Mouse (Mus musculus) embryonic facial prominence, embryonic 14.5 days (tissue): Measurements from ENCODE around the gene Socs1. TPM values are rescaled to one million over a fixed set of nuclear protein-coding genes. Genes with fewer than 3 reads are reported as not detected.

Experiments used
- ATAC-seq: fragments of 200-750 bp; cut with Nextera tagmentation; 2 replicates; pipeline ENCODE4 v1.8.0; 2017; ENCODE audit warnings: low read depth, moderate number of reproducible peaks, moderate TSS enrichment
- DNase-seq: peaks from one replicate; pipeline ENCODE4 v3.0.0-alpha.2; 2015; ENCODE audit warnings: low spot score
- H3K27ac ChIP-seq: fragments of 300-500 bp; sonication (generic); replicated peaks from 2 replicates; pipeline ENCODE4 v1.5.1; 2014; ENCODE audit warnings: low read depth, mild to moderate bottlenecking, low read length, moderate library complexity
- H3K27me3 ChIP-seq: fragments of 300-500 bp; sonication (generic); replicated peaks from 2 replicates; pipeline ENCODE4 v1.6.1; 2014; ENCODE audit warnings: low read length; ENCODE audit not compliant: control insufficient read depth, insufficient read depth
- H3K36me3 ChIP-seq: fragments of 300-500 bp; sonication (generic); 2 replicates; pipeline ENCODE4 v1.6.1; 2014; ENCODE audit warnings: low read length, mixed read lengths; ENCODE audit not compliant: control insufficient read depth, insufficient read depth
- H3K4me1 ChIP-seq: fragments of 300-500 bp; sonication (generic); 2 replicates; pipeline ENCODE4 v1.6.1; 2014; ENCODE audit warnings: antibody characterized with exemption, low read length; ENCODE audit not compliant: control insufficient read depth, insufficient read depth
- H3K4me2 ChIP-seq: fragments of 300-500 bp; sonication (generic); 2 replicates; pipeline ENCODE4 v1.6.1; 2014; ENCODE audit warnings: low read depth, mild to moderate bottlenecking, low read length, moderate library complexity, mixed read lengths
- H3K4me3 ChIP-seq: fragments of 300-500 bp; sonication (generic); 2 replicates; pipeline ENCODE4 v1.5.1; 2014; ENCODE audit warnings: low read depth, mild to moderate bottlenecking, low read length
- H3K9ac ChIP-seq: fragments of 300-500 bp; sonication (generic); 2 replicates; pipeline ENCODE4 v1.6.1; 2014; ENCODE audit warnings: low read depth, mild to moderate bottlenecking, low read length, moderate library complexity, mixed read lengths
- H3K9me3 ChIP-seq: fragments of 300-500 bp; sonication (generic); 2 replicates; pipeline ENCODE4 v1.6.1; 2016; ENCODE audit warnings: low read length; ENCODE audit not compliant: control insufficient read depth
- WGBS: fragments of 180-500 bp; shearing (Covaris S2); extraction: QIAGEN DNeasy Blood & Tissue Kit; methylation state at CpG from one replicate; pipeline ENCODE4 v1.1.7; 2014; 5-methylcytosine and 5-hydroxymethylcytosine counted together
- polyA plus RNA-seq: library from polyadenylated mRNA; unstranded; fragments of >200 nt; fragmentation: Nextera tagmentation; extraction: Ambion mirVana; gene quantifications from 2 replicates; pipeline ENCODE4 v1.2.1, GENCODE M21; 2014

The Socs1 gene
- polyA plus RNA-seq, 1 experiment from 2014 or later: 10.8 TPM

DNA sequence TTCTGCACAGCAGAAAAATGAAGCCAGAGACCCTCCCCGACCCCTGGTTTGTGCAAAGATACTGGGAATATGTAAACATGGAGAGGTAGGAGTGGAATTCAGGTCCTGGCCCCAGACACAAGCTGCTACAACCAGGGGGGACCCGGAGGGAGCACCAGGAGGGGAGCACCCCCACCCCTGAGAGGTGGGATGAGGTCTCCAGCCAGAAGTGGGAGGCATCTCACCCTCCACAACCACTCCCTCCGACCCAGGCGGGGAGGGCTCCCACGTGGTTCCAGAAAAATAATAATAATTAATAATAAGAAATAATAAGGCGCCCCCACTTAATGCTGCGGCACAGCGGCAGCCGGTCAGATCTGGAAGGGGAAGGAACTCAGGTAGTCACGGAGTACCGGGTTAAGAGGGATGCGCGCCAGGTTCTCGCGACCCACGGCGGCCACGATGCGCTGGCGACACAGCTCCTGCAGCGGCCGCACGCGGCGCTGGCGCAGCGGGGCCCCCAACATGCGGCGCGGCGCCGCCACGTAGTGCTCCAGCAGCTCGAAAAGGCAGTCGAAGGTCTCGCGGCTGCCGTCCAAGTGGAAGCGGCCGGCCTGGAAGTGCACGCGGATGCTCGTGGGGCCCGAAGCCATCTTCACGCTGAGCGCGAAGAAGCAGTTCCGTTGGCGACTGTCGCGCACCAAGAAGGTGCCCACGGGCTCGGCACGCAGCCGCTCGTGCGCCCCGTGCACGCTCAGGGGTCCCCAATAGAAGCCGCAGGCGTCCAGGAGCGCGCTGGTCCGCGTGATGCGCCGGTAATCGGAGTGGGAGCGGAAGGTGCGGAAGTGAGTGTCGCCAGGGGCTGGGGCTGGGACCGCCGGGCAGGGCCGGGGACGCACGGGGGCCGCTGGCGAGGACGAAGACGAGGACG, 1.2 kb downstream of the Socs1 start:
- Histone ChIP-seq H3K27me3 (no peaks in the 10 kb centered on the region), H3K4me3 (peak overlapping the region; percentile 80), H3K4me1 (peaks cover 39% of the 10 kb centered on the region), H3K36me3 (no peaks in the 10 kb centered on the region), H3K9ac (peak overlapping the region; percentile 83), H3K4me2 (peak overlapping the region; percentile 91), H3K9me3 (no peaks in the 10 kb centered on the region), H3K27ac (peak overlapping the region; percentile 98)
- DNase-seq (peak; percentile 72), ATAC-seq (peak; percentile 0; the same call in 1 of the 2 replicates)
- WGBS: 3% methylated on average over 54 of the region's 81 CpGs

DNA sequence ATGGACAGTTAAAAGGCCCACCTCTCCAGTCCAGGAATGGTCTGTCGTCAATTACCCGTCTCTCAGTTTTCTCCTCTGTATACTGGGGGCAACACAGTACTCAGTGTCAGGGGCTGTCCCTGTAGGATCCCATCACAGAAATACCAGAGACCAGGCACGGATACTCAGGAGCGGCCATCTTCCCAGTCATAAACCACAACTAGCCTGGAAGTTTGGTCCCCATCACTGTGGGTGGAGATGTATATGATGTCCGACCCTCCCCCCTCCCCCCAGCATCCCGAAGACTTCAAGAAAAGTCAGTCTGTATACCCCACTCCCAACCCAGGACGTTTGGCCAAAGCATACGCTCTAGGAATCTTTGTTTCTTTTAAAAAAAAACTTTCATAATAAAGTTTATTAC, 1.9 kb downstream of the Socs1 start:
- peak overlapping the region; percentile 80 for H3K4me3 ChIP-seq
- peak overlapping the region; percentile 91 for H3K4me2 ChIP-seq
- ATAC-seq (no peak), DNase-seq (no peak)
- H3K9ac ChIP-seq: peak overlapping the region; percentile 83
- WGBS: 52% methylated on average over 8 of the region's 8 CpGs
- H3K4me1 ChIP-seq: peaks cover 39% of the 10 kb centered on the region
- peak overlapping the region; percentile 74; the same call in 1 of the 2 replicates for H3K27ac ChIP-seq
- H3K27me3 ChIP-seq: no peaks in the 10 kb centered on the region
- H3K36me3 ChIP-seq: no peaks in the 10 kb centered on the region
- H3K9me3 ChIP-seq: no peaks in the 10 kb centered on the region

DNA sequence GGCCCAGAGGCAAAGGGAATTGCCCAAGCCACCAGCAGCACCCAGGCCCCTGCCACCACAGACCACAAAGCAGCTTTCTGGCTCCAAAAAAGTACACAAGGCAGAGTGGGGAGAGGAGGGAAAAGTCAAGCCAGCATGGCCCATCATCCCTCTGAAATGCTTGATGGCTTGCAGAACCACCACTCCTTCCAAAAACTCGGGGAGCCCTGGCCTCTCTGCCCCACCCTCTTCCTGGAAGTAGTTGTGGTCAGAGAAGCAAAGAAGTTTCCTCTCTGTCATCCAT, 2.2 kb downstream of the Socs1 start:
- peak overlapping the region; percentile 83 for H3K9ac ChIP-seq
- 29% methylated on average over 1 of the region's 1 CpGs for WGBS
- H3K4me1 ChIP-seq: peaks cover 39% of the 10 kb centered on the region
- H3K27me3 ChIP-seq: no peaks in the 10 kb centered on the region
- H3K36me3 ChIP-seq: no peaks in the 10 kb centered on the region
- H3K27ac ChIP-seq: peak overlapping the region; percentile 74; the same call in 1 of the 2 replicates
- ATAC-seq (no peak), DNase-seq (no peak)
- H3K4me3 ChIP-seq: peak overlapping the region; percentile 80
- peak overlapping the region; percentile 91 for H3K4me2 ChIP-seq
- no peaks in the 10 kb centered on the region for H3K9me3 ChIP-seq

DNA sequence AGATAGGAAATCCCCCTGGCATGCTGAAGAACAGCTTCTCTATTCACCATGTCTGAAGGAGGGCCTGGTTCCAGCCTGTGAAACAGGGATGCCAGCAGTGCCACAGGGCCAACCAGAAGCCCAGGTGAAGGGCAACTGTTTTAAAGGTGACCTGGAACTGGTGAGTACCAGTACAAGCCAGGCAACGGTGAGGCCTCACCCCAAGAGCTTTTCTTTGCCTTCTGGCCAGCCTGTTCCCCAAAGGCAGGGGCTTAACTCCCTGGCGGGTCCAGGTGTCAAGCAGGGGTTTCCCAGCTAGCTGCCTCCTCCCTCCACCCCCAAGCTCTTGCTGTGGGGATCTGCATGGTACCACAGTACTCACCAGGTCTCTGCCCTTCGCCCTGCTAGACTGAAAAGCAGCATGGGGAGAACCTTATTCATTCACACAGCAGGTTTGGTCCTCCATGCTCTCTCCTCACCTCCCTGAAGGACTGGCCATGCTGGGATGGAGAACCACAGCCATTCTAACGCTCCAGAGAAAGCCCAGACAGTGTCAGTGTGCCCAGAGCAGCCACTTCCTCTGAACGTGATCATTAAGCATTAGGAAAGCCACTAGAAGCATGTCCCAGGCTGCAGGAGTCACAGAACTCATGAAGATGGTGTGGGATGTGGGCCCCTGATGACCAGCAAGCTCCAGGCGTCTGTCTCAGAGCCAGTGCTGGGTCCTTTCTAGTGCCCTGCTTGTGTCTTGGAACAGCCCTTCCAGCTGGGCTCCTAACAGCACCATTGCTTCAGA, 2.8 kb downstream of the Socs1 start:
- ATAC-seq (no peak), DNase-seq (no peak)
- H3K9ac ChIP-seq: peak overlapping the region; percentile 83
- H3K27me3 ChIP-seq: no peaks in the 10 kb centered on the region
- peak overlapping the region; percentile 74; the same call in 1 of the 2 replicates for H3K27ac ChIP-seq
- H3K4me3 ChIP-seq: peak overlapping the region; percentile 80
- WGBS: 40% methylated on average over 6 of the region's 6 CpGs
- peaks cover 39% of the 10 kb centered on the region for H3K4me1 ChIP-seq
- H3K9me3 ChIP-seq: no peaks in the 10 kb centered on the region
- H3K36me3 ChIP-seq: no peaks in the 10 kb centered on the region
- peak overlapping the region; percentile 91 for H3K4me2 ChIP-seq

- peak; percentile 83 for DNase-seq
- Histone ChIP-seq H3K27ac (peak overlapping the region; percentile 74), H3K4me1 (peaks cover 39% of the 10 kb centered on the region), H3K36me3 (no peaks in the 10 kb centered on the region), H3K4me3 (no peak overlapping the region), H3K27me3 (no peaks in the 10 kb centered on the region), H3K9ac (peak overlapping the region; percentile 83; the same call in 1 of the 2 replicates), H3K9me3 (no peaks in the 10 kb centered on the region), H3K4me2 (peak overlapping the region; percentile 91)
- 21% methylated on average over 9 of the region's 9 CpGs for WGBS
- ATAC-seq: no peak
Observed at GRCm38 (mm10) chr16:10781862-10782371, 3.4 kb downstream of the Socs1 start.

- DNase-seq (peak; percentile 47), ATAC-seq (no peak)
- Histone ChIP-seq H3K36me3 (no peaks in the 10 kb centered on the region), H3K4me2 (no peak overlapping the region), H3K27ac (peak overlapping the region; percentile 74), H3K9me3 (no peaks in the 10 kb centered on the region), H3K4me1 (peaks cover 36% of the 10 kb centered on the region), H3K4me3 (no peak overlapping the region), H3K27me3 (no peaks in the 10 kb centered on the region), H3K9ac (no peak overlapping the region)
- WGBS: 38% methylated on average over 5 of the region's 5 CpGs
Observed at GRCm38 (mm10) chr16:10780631-10781120, 4.7 kb downstream of the Socs1 start.

- Histone ChIP-seq H3K36me3 (no peaks in the 10 kb centered on the region), H3K27me3 (no peaks in the 10 kb centered on the region), H3K4me2 (no peak overlapping the region), H3K4me3 (no peak overlapping the region), H3K27ac (no peak overlapping the region), H3K9me3 (no peaks in the 10 kb centered on the region), H3K9ac (no peak overlapping the region), H3K4me1 (peaks cover 23% of the 10 kb centered on the region)
- WGBS: 65% methylated on average over 5 of the region's 5 CpGs
- no peak for ATAC-seq
- no peak for DNase-seq
Observed at GRCm38 (mm10) chr16:10777579-10778160, 7.7 kb downstream of the Socs1 start.

- DNase-seq (no peak), ATAC-seq (no peak)
- Histone ChIP-seq H3K27ac (no peak overlapping the region), H3K4me2 (no peak overlapping the region), H3K4me1 (peaks cover 11% of the 10 kb centered on the region), H3K4me3 (no peak overlapping the region), H3K36me3 (no peaks in the 10 kb centered on the region), H3K27me3 (no peaks in the 10 kb centered on the region), H3K9me3 (no peaks in the 10 kb centered on the region), H3K9ac (no peak overlapping the region)
- WGBS: 46% methylated on average over 7 of the region's 7 CpGs
Observed at GRCm38 (mm10) chr16:10776322-10776721, 9.0 kb downstream of the Socs1 start.
